Mouse (Mus musculus): ENCODE measurements around the gene Znrf3.

- TF ChIP-seq POLR2A (IDR thresholded peaks at IDR 0.05; ENCODE audit: control insufficient read depth, low read depth, low read length), result peak; percentile 30
- TF ChIP-seq CTCF (IDR thresholded peaks at IDR 0.05; ENCODE audit: control insufficient read depth, insufficient read depth, insufficient replicate concordance, low read depth, low read length), result no peak
Observed at GRCm38 (mm10) chr11:5260942-5261459, 183.6 kb downstream of the Znrf3 start.
